Mouse (Mus musculus) erythroid progenitor cell, adult 5-6 weeks (primary cell): Measurements from ENCODE around the gene Gm13212. TPM values are rescaled to one million over a fixed set of nuclear protein-coding genes. Genes with fewer than 3 reads are reported as not detected.

Experiments used
- total RNA-seq, 2 experiments: library from RNA; stranded (forward) in 1 of 2; stranded (reverse) in 1 of 2; fragments of 150-400 nt in 1 of 2; fragments of 186-747, 209-891 nt in 1 of 2; gene quantifications; 2 replicates each; pipeline versions ENCODE4 v1.2.3 to v1.2.4; 2015 to 2017; ENCODE audit warnings: low replicate concordance in 2 of 2

Gene Gm13212
- total RNA-seq, 2 experiments from 2014 or later = 0.30 to 11.3 TPM

Other genes starting within 250 kb of the Gm13212 start
- not detected in 2 replicates for gene Zfp990, start 74.4 kb upstream of the Gm13212 start, total RNA-seq (2015; ENCODE audit: low replicate concordance)
- gene Zfp990, start 74.4 kb upstream of the Gm13212 start, total RNA-seq (2017; ENCODE audit: low replicate concordance) = not detected in 2 replicates
- gene Zfp980, start 85.5 kb downstream of the Gm13212 start, total RNA-seq (2015; ENCODE audit: low replicate concordance) = not detected in 2 replicates
- not detected in 2 replicates for gene Zfp980, start 85.5 kb downstream of the Gm13212 start, total RNA-seq (2017; ENCODE audit: low replicate concordance)